Mouse (Mus musculus) hindbrain, embryonic 11.5 days (tissue): Measurements from ENCODE around the gene Olfr1351. TPM values are rescaled to one million over a fixed set of nuclear protein-coding genes. Genes with fewer than 3 reads are reported as not detected.
"Not testable (repeated sequence)": the region's sequence is repeated elsewhere in the genome, so short reads cannot be mapped to it uniquely, and the experiment has no call there.

Experiments
- ATAC-seq: fragments of 200-750 bp; cut with Nextera tagmentation; 2 replicates; pipeline ENCODE4 v1.8.0; 2017; ENCODE audit warnings: mild to moderate bottlenecking, moderate TSS enrichment, moderate library complexity; ENCODE audit not compliant: low FRiP score
- DNase-seq: peaks from one replicate; pipeline ENCODE4 v3.0.0-alpha.2; 2015; ENCODE audit warnings: low spot score
- H3K27ac ChIP-seq: fragments of 300-500 bp; sonication (generic); 2 replicates; pipeline ENCODE4 v1.5.1; 2014; ENCODE audit warnings: mild to moderate bottlenecking, low read depth, low read length
- H3K27me3 ChIP-seq: fragments of 300-500 bp; sonication (generic); 2 replicates; pipeline ENCODE4 v1.6.1; 2014; ENCODE audit warnings: mild to moderate bottlenecking, low read length, moderate library complexity, mixed read lengths; ENCODE audit not compliant: control insufficient read depth, insufficient read depth
- H3K36me3 ChIP-seq: fragments of 300-500 bp; sonication (generic); 2 replicates; pipeline ENCODE4 v1.6.1; 2014; ENCODE audit warnings: mild to moderate bottlenecking, low read length, moderate library complexity, mixed read lengths; ENCODE audit not compliant: control insufficient read depth, insufficient read depth
- H3K4me1 ChIP-seq: fragments of 300-500 bp; sonication (generic); replicated peaks from 2 replicates; pipeline ENCODE4 v1.6.1; 2014; ENCODE audit warnings: low read length, mixed read lengths; ENCODE audit not compliant: control insufficient read depth, insufficient read depth
- H3K4me2 ChIP-seq: fragments of 300-500 bp; sonication (generic); replicated peaks from 2 replicates; pipeline ENCODE4 v1.6.1; 2014; ENCODE audit warnings: mild to moderate bottlenecking, low read depth, low read length
- H3K4me3 ChIP-seq: fragments of 300-500 bp; sonication (generic); 2 replicates; pipeline ENCODE4 v1.5.1; 2014; ENCODE audit warnings: low read depth, low read length
- H3K9ac ChIP-seq: fragments of 300-500 bp; sonication (generic); 2 replicates; pipeline ENCODE4 v1.6.1; 2014; ENCODE audit warnings: low read depth, low read length
- H3K9me3 ChIP-seq: fragments of 300-500 bp; sonication (generic); 2 replicates; pipeline ENCODE4 v1.6.1; 2016; ENCODE audit warnings: low read length; ENCODE audit not compliant: control insufficient read depth
- WGBS: fragments of 180-500 bp; shearing (Covaris S2); extraction: QIAGEN DNeasy Blood & Tissue Kit; methylation state at CpG from one replicate; pipeline ENCODE4 v1.1.7; 2014; 5-methylcytosine and 5-hydroxymethylcytosine counted together
- polyA plus RNA-seq: library from polyadenylated mRNA; unstranded; fragments of >200 nt; fragmentation: Nextera tagmentation; extraction: Ambion mirVana; gene quantifications from 2 replicates; pipeline ENCODE4 v1.2.1, GENCODE M21; 2014

Olfr1351 gene
- polyA plus RNA-seq: not detected in 2 replicates

- Histone ChIP-seq H3K36me3 (no peaks in the 10 kb centered on the region), H3K9me3 (no peaks in the 10 kb centered on the region), H3K4me3 (no peak within 1 kb of the TSS), H3K27me3 (no peaks in the 10 kb centered on the region), H3K27ac (no peak within 1 kb of the TSS), H3K9ac (no peak within 1 kb of the TSS), H3K4me2 (no peak within 1 kb of the TSS), H3K4me1 (no peaks in the 10 kb centered on the region)
- ATAC-seq (no peak), DNase-seq (no peak)
- 67% methylated on average over 1 of the region's 1 CpGs for WGBS
Observed at GRCm38 (mm10) chr10:79012172-79012571, at the start of gene Olfr1351. Gene Olfr1351, plus strand, starts transcription at chr10:79012472.

GRCm38 (mm10) chr10:78963009-78963408, 49.3 kb upstream of the Olfr1351 start, which contains the start of gene Olfr1353:
Gene Olfr1353, plus strand, starts transcription at chr10:78963309.
- not testable (repeated sequence) for H3K27ac ChIP-seq, H3K4me3 ChIP-seq, H3K4me2 ChIP-seq, ATAC-seq, H3K36me3 ChIP-seq, H3K9me3 ChIP-seq, DNase-seq, H3K9ac ChIP-seq, H3K4me1 ChIP-seq, H3K27me3 ChIP-seq

- no peak within 1 kb of the TSS for H3K4me2 ChIP-seq
- H3K9ac ChIP-seq: no peak within 1 kb of the TSS
- H3K9me3 ChIP-seq: no peaks in the 10 kb centered on the region
- H3K4me1 ChIP-seq: no peaks in the 10 kb centered on the region
- no peak for DNase-seq
- H3K36me3 ChIP-seq: no peaks in the 10 kb centered on the region
- H3K4me3 ChIP-seq: no peak within 1 kb of the TSS
- H3K27ac ChIP-seq: no peak within 1 kb of the TSS
- no peak for ATAC-seq
- no peaks in the 10 kb centered on the region for H3K27me3 ChIP-seq
Observed at GRCm38 (mm10) chr10:78980750-78981149, 31.5 kb upstream of the Olfr1351 start, which contains the start of gene Olfr1352. Gene Olfr1352, plus strand, starts transcription at chr10:78981050.

GRCm38 (mm10) chr10:79028441-79028840, 16.2 kb downstream of the Olfr1351 start, which contains the start of gene Olfr57:
Gene Olfr57, plus strand, starts transcription at chr10:79028741.
- no peak within 1 kb of the TSS for H3K27ac ChIP-seq
- no peaks in the 10 kb centered on the region for H3K36me3 ChIP-seq
- DNase-seq: no peak
- H3K27me3 ChIP-seq: no peaks in the 10 kb centered on the region
- no peak within 1 kb of the TSS for H3K4me3 ChIP-seq
- H3K4me2 ChIP-seq: no peak within 1 kb of the TSS
- H3K4me1 ChIP-seq: no peaks in the 10 kb centered on the region
- H3K9ac ChIP-seq: no peak within 1 kb of the TSS
- ATAC-seq: no peak
- H3K9me3 ChIP-seq: no peaks in the 10 kb centered on the region

- H3K9ac ChIP-seq, H3K4me3 ChIP-seq, H3K9me3 ChIP-seq, H3K27me3 ChIP-seq, H3K4me1 ChIP-seq, DNase-seq, H3K36me3 ChIP-seq, H3K27ac ChIP-seq, H3K4me2 ChIP-seq, ATAC-seq: not testable (repeated sequence)
- 95% methylated on average over 2 of the region's 2 CpGs for WGBS
Observed at GRCm38 (mm10) chr10:79042457-79042856, 30.2 kb downstream of the Olfr1351 start.

GRCm38 (mm10) chr10:79057370-79057769, 45.1 kb downstream of the Olfr1351 start:
- not testable (repeated sequence) for H3K9ac ChIP-seq, DNase-seq, H3K9me3 ChIP-seq, H3K4me3 ChIP-seq, ATAC-seq, H3K4me1 ChIP-seq, H3K27ac ChIP-seq, H3K36me3 ChIP-seq, H3K4me2 ChIP-seq, H3K27me3 ChIP-seq
- 82% methylated on average over 3 of the region's 3 CpGs for WGBS

Other genes with a start within 250 kb of the Olfr1351 start
- gene Slc1a6, start 232.0 kb upstream of the Olfr1351 start, polyA plus RNA-seq: 0.63 and 1.2 TPM in 2 replicates
- not detected in 2 replicates for gene Olfr1356, start 160.3 kb upstream of the Olfr1351 start, polyA plus RNA-seq
- not detected in 2 replicates for gene Olfr1355, start 136.9 kb upstream of the Olfr1351 start, polyA plus RNA-seq
- not detected in 2 replicates for gene Olfr1354, start 99.3 kb upstream of the Olfr1351 start, polyA plus RNA-seq
- gene Olfr8, start 61.8 kb upstream of the Olfr1351 start, polyA plus RNA-seq: not detected in 2 replicates
- gene Olfr1353, start 49.2 kb upstream of the Olfr1351 start, polyA plus RNA-seq: not detected in 2 replicates
- gene Olfr1352, start 31.4 kb upstream of the Olfr1351 start, polyA plus RNA-seq: not detected in 2 replicates
- 0.14 TPM in 1 of 2 replicates, not detected in the other for gene Olfr57, start 16.3 kb downstream of the Olfr1351 start, polyA plus RNA-seq
- 49.1 and 50.4 TPM in 2 replicates for gene 2610008E11Rik, start 85.1 kb downstream of the Olfr1351 start, polyA plus RNA-seq
- not detected in 2 replicates for gene Vmn2r80, start 136.3 kb downstream of the Olfr1351 start, polyA plus RNA-seq
- gene Vmn2r81, start 235.2 kb downstream of the Olfr1351 start, polyA plus RNA-seq: not detected in 2 replicates